Mouse (Mus musculus) NIH3T3 (cell line): ENCODE measurements at regions not wholly inside any gene's neighbourhood (a gene's known extent, or its start where the extent isn't known, plus 50 kb on each side); places are given as distances from the start of the nearest gene placed in this dataset.

Experiments used
- DNase-seq: peaks from one replicate; pipeline ENCODE4 v3.0.0-alpha.2; 2012; ENCODE audit warnings: low read depth

- peak; percentile 5 for DNase-seq
Measured at GRCm38 (mm10) chr10:72056725-72057124, 597.9 kb upstream of the Zwint start.

- DNase-seq, result no peak
Measured at GRCm38 (mm10) chr10:72071185-72071718, 583.4 kb upstream of the Zwint start.

GRCm38 (mm10) chr10:72078363-72078762, 576.3 kb upstream of the Zwint start:
- peak; percentile 2 for DNase-seq

- DNase-seq, result no peak
Measured at GRCm38 (mm10) chr10:72096951-72097350, 557.7 kb upstream of the Zwint start.

GRCm38 (mm10) chr10:72099156-72099812, 555.4 kb upstream of the Zwint start:
- DNase-seq, result no peak

- DNase-seq, result peak; percentile 6
Measured at GRCm38 (mm10) chr10:72119447-72119846, 535.2 kb upstream of the Zwint start.

GRCm38 (mm10) chr10:72132407-72132806, 522.2 kb upstream of the Zwint start:
- DNase-seq, result no peak
